Mouse (Mus musculus) stomach, postnatal 0 days (tissue): Measurements from ENCODE around the gene Kif23.

Experiments used
- CTCF ChIP-seq: IDR thresholded peaks from 2 replicates; pipeline ENCODE4 v1.5.1; 2016; ENCODE audit warnings: antibody characterized with exemption, low read depth, mild to moderate bottlenecking, moderate library complexity
- EP300 ChIP-seq: optimal IDR thresholded peaks from 2 replicates; pipeline ENCODE3; 2016; ENCODE audit warnings: antibody characterized with exemption

GRCm38 (mm10) chr9:61946623-61947401 is at the start of gene Kif23:
- peak; percentile 85 for TF ChIP-seq CTCF
- no peak for TF ChIP-seq EP300
